Mouse (Mus musculus): Measurements from ENCODE around the gene Pced1b. TPM values are rescaled to one million over a fixed set of nuclear protein-coding genes. Genes with fewer than 3 reads are reported as not detected.

Pced1b gene
- total and polyA plus RNA-seq, 3 experiments, result 6.6 to 36.5 TPM; not detected in 1

GRCm38 (mm10) chr15:97323466-97323865, 76.6 kb downstream of the Pced1b start:
- Histone ChIP-seq H3K4me1 (ENCODE audit: control insufficient read depth in 1 of 2, insufficient read depth in 2 of 2, low read length in 2 of 2) (no peaks in the 10 kb centered on the region; a peak in 1 of 4 replicates), H3K9me3 (replicated peaks; ENCODE audit: insufficient read depth, low read length) (no peaks in the 10 kb centered on the region), H3K27me3 (ENCODE audit: control insufficient read depth in 1 of 2, insufficient read depth in 2 of 2, low read length in 2 of 2) (no peaks in the 10 kb centered on the region; a peak in 1 of 4 replicates), H3K4me3 (ENCODE audit: control insufficient read depth in 1 of 2, insufficient read depth in 1 of 2, low read depth in 2 of 2, low read length in 2 of 2) (no peak overlapping the region), H3K9ac (ENCODE audit: control insufficient read depth, low read depth, low read length, poor library complexity, severe bottlenecking) (no peak overlapping the region), H3K27ac (ENCODE audit: control insufficient read depth, low read depth, low read length) (no peak overlapping the region), H3K36me3 (ENCODE audit: control insufficient read depth in 1 of 2, insufficient read depth in 2 of 2, low read length in 2 of 2) (no peaks in the 10 kb centered on the region), H3K79me2 (ENCODE audit: control insufficient read depth, insufficient read depth, low read length, poor library complexity) (no peaks in the 10 kb centered on the region)
- TF ChIP-seq USF2 (IDR thresholded peaks at IDR 0.05; ENCODE audit: borderline replicate concordance in 1 of 2, insufficient read depth in 1 of 2, low read depth in 1 of 2, low read length in 2 of 2) (no peak), GABPA (IDR thresholded peaks at IDR 0.05; ENCODE audit: low read depth, low read length) (no peak), SMC3 (IDR thresholded peaks at IDR 0.05; ENCODE audit: low read depth, low read length) (no peak), ELF1 (IDR thresholded peaks at IDR 0.05; ENCODE audit: low read depth, low read length) (no peak), MYB (IDR thresholded peaks at IDR 0.05; ENCODE audit: low read depth, low read length) (no peak), USF1 (IDR thresholded peaks at IDR 0.05; ENCODE audit: low read depth, low read length) (no peak), EP300 (IDR thresholded peaks at IDR 0.05; ENCODE audit: low read depth in 1 of 2, low read length in 2 of 2) (no peak), RAD21 (IDR thresholded peaks at IDR 0.05; ENCODE audit: low read depth, low read length) (no peak), TAL1 (IDR thresholded peaks at IDR 0.05; ENCODE audit: low read length) (no peak), SIN3A (IDR thresholded peaks at IDR 0.05; ENCODE audit: low read length) (no peak), KAT2A (conservative IDR thresholded peaks at IDR 0.05; ENCODE audit: low read depth, low read length) (no peak), TBP (IDR thresholded peaks at IDR 0.05; ENCODE audit: low read depth, low read length) (no peak), BHLHE40 (IDR thresholded peaks at IDR 0.05; ENCODE audit: borderline replicate concordance, low read depth, low read length) (no peak), UBTF (IDR thresholded peaks at IDR 0.05; ENCODE audit: borderline replicate concordance, insufficient read depth, low read depth, low read length) (no peak), POLR2AphosphoS2 (IDR thresholded peaks at IDR 0.05; ENCODE audit: low read length) (no peak), ZKSCAN1 (IDR thresholded peaks at IDR 0.05; ENCODE audit: low read depth, low read length) (no peak), JUND (IDR thresholded peaks at IDR 0.05; ENCODE audit: low read depth, low read length) (no peak), MAX (IDR thresholded peaks at IDR 0.05; ENCODE audit: low read length) (no peak), GATA1 (IDR thresholded peaks at IDR 0.05; ENCODE audit: low read depth, low read length) (no peak)
- no peak for DNase-seq (ENCODE audit: low read depth, low spot score)

DNA sequence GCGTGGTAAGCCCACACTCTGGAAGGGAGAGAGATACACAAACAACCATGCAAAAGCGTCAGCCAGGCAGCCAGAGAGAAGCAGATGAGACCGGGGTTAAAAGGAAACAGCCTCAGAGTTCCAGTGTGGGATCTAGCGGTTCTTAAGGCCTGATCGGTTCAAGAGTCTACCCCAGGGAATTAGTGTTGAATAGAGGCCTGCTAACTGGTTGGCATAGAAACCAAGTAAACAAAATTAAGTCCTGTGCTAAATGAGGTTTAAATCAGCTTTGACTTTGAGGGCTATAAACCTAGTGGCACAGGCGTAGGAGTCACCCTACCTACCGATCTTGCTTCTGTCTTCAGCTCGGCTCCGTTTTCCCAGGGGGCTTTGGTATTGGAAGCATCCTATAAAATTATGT, 77.4 kb downstream of the Pced1b start:
- DNase-seq (ENCODE audit: low read depth, low spot score), result no peak
- Histone ChIP-seq H3K27ac (ENCODE audit: control insufficient read depth, low read depth, low read length) (no peak overlapping the region), H3K36me3 (ENCODE audit: control insufficient read depth in 1 of 2, insufficient read depth in 2 of 2, low read length in 2 of 2) (no peaks in the 10 kb centered on the region), H3K9ac (ENCODE audit: control insufficient read depth, low read depth, low read length, poor library complexity, severe bottlenecking) (no peak overlapping the region), H3K4me3 (ENCODE audit: control insufficient read depth in 1 of 2, insufficient read depth in 1 of 2, low read depth in 2 of 2, low read length in 2 of 2) (no peak overlapping the region), H3K79me2 (ENCODE audit: control insufficient read depth, insufficient read depth, low read length, poor library complexity) (no peaks in the 10 kb centered on the region), H3K9me3 (replicated peaks; ENCODE audit: insufficient read depth, low read length) (no peaks in the 10 kb centered on the region), H3K27me3 (ENCODE audit: control insufficient read depth in 1 of 2, insufficient read depth in 2 of 2, low read length in 2 of 2) (no peaks in the 10 kb centered on the region), H3K4me1 (ENCODE audit: control insufficient read depth in 1 of 2, insufficient read depth in 2 of 2, low read length in 2 of 2) (no peaks in the 10 kb centered on the region; a peak in 1 of 4 replicates)
- no peak for TF ChIP-seq TAL1 (IDR thresholded peaks at IDR 0.05; ENCODE audit: low read length)
- no peak for TF ChIP-seq SMC3 (IDR thresholded peaks at IDR 0.05; ENCODE audit: low read depth, low read length)
- TF ChIP-seq CHD1 (IDR thresholded peaks at IDR 0.05; ENCODE audit: low read depth, low read length), result no peak
- TF ChIP-seq RAD21 (IDR thresholded peaks at IDR 0.05; ENCODE audit: low read depth, low read length), result no peak
- no peak for TF ChIP-seq ELF1 (IDR thresholded peaks at IDR 0.05; ENCODE audit: low read depth, low read length)
- TF ChIP-seq BHLHE40 (IDR thresholded peaks at IDR 0.05; ENCODE audit: borderline replicate concordance, low read depth, low read length), result no peak
- TF ChIP-seq MYC (IDR thresholded peaks at IDR 0.05; ENCODE audit: low read depth, low read length), result no peak
- no peak for TF ChIP-seq EP300 (IDR thresholded peaks at IDR 0.05; ENCODE audit: low read depth in 1 of 2, low read length in 2 of 2)
- no peak for TF ChIP-seq USF2 (IDR thresholded peaks at IDR 0.05; ENCODE audit: borderline replicate concordance in 1 of 2, insufficient read depth in 1 of 2, low read depth in 1 of 2, low read length in 2 of 2)
- TF ChIP-seq CHD2 (IDR thresholded peaks at IDR 0.05; ENCODE audit: low read length), result no peak
- TF ChIP-seq MYB (IDR thresholded peaks at IDR 0.05; ENCODE audit: low read depth, low read length), result no peak
- TF ChIP-seq CTCF (IDR thresholded peaks at IDR 0.05 in 2 of 3, conservative IDR thresholded peaks at IDR 0.05 in 1 of 3; ENCODE audit: control insufficient read depth in 1 of 3, insufficient read depth in 1 of 3, low read depth in 2 of 3, low read length in 3 of 3, poor library complexity in 1 of 3, severe bottlenecking in 1 of 3), result no peak
- TF ChIP-seq SIN3A (IDR thresholded peaks at IDR 0.05; ENCODE audit: low read length), result no peak
- TF ChIP-seq TCF12 (IDR thresholded peaks at IDR 0.05; ENCODE audit: low read depth, low read length), result no peak
- no peak for TF ChIP-seq MAFK (IDR thresholded peaks at IDR 0.05; ENCODE audit: borderline replicate concordance, low read depth, low read length)
- no peak for TF ChIP-seq ZC3H11A (IDR thresholded peaks at IDR 0.05; ENCODE audit: low read depth, low read length)
